Mouse (Mus musculus): Measurements from ENCODE around the gene Irf1.

Gene Irf1

DNA sequence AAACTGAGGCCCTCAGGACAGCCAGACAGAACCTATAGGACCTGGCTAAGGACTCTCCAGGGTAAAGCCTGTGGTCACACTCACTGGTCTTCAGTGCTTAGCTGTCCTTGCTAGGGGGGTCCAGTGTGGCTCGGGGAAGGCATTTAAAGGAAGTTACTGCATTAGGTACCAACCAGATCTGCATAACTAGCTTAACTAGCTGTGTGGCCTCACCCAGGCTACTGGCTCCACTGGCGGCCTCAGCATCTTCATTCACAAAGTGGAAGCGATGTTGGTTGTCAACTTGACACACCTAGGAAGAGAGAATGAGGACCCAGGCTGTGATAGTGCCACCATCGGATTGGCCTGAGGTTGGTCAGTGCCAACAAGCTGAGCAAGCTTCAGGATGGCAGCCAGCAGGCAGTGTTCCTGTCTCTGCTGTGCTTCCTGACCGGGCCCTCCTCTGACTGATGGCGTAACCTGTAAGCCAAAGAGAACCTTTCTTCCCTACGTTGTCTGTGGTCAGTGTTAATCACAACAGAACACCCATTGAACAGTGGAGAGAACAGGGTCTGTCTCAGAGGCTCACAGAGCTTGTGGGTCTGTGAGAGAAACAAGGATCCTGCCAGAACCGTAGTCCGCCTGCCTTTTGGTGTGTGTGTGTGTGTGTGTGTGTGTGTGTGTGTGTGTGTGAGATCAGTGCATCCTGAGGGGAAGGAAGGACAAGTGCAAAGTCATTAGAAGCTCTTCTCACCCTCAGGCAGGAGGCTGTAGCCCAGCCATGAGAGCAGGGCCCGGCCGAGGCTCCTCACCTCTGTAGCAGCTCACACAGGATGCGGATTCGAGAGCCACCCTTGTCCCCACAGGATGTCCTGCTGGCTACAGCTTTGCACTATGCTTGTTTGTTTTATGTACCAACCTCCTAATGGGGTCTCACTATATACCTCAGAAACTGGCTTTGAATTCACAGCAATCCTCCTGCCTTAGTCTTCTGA, 16.5 kb downstream of the Irf1 start:
- peak in 1 of 2 experiments; percentile 28 for DNase-seq

GRCm38 (mm10) chr11:53788196-53788595, 18.4 kb downstream of the Irf1 start:
- DNase-seq = no peak

- no peak for DNase-seq
Measured at GRCm38 (mm10) chr11:53789277-53789676, 19.5 kb downstream of the Irf1 start.

DNA sequence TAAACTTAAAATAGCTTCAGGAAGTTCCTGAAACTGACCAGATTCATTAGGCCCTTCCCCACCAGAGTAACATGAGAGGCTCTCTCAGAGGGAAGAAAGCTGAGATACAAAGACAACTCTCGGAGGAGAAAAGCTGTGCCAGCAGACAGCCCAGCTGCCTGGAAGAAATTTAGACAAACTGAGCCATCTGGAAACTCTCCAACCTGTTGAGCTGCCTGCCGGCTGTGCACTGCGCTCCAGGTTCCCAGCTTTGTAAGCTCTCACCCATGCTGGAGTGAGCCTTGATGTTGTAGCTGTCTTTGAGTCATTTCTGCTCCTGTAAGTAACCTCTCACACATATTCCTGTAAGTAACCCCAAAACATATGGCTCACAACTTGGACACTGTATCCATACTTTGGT, 23.2 kb downstream of the Irf1 start:
- DNase-seq = no peak

GRCm38 (mm10) chr11:53794015-53794414, 24.2 kb downstream of the Irf1 start:
- DNase-seq = peak; percentile 32 to 34

GRCm38 (mm10) chr11:53794671-53795557, 25.1 kb downstream of the Irf1 start:
- peak; percentile 76 to 82 for DNase-seq

GRCm38 (mm10) chr11:53795813-53796212, 26.0 kb downstream of the Irf1 start:
- DNase-seq = no peak

DNA sequence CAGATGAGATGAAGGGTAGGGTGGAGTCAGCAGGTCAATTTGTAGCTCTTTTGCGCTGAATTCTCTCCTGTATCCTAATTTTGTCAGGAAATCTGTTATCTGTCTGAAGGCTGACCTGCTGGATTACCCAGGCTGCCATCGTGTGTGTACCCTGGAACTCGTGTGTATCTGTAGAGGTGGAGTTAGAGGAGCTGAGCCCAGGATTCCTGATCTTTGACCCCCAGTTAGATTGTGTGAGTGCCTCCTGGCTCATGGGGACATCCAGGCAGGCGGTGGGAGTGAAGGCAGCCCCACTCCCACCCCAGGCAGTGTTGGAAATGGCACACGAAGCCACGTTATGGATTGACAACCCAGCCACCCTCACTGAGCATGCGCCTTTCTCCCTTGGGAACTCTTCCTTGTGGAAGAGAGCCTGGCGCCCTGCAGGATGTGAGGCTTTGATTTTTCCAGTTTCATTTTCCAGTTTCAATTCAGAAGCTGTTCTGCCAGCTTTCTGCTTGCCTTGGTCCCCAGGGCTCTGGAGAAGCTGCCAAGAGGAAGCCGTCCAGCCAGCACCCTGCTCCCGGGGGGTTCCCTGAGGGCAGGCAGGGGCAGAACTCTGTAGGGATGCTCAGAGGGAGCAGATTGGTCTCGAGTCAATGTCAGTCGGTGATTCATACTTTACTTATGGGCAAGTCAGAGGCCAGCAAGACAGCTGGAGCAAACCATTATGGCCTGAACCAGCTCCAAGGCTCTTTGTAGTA, 26.8 kb downstream of the Irf1 start:
- DNase-seq = no peak

DNA sequence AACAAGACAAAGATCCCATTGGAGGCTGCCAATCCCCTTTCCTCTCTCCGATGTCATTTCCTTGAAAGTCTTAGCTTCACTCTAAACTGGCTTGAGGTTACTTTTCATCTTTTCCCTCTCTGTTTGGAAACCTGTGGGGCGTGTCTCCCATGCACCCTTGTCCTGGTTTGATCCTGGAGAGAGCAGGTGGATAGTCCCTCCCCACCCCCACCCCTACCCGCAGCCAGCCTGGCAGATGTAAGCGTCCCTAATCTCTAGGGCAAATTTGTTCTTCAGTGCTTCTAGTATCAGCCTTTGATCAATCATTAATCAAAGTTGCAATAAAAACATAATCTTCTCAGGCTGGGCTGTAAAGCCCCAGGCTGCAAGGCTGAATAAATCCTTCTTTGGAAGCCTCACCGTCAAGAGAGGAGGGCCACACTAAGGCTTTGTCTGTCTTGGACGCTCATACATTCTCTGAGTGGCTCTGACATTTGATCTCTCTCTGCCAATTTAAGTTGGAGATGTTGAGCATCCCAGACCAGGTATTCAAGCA, 27.6 kb downstream of the Irf1 start:
- no peak for DNase-seq

DNA sequence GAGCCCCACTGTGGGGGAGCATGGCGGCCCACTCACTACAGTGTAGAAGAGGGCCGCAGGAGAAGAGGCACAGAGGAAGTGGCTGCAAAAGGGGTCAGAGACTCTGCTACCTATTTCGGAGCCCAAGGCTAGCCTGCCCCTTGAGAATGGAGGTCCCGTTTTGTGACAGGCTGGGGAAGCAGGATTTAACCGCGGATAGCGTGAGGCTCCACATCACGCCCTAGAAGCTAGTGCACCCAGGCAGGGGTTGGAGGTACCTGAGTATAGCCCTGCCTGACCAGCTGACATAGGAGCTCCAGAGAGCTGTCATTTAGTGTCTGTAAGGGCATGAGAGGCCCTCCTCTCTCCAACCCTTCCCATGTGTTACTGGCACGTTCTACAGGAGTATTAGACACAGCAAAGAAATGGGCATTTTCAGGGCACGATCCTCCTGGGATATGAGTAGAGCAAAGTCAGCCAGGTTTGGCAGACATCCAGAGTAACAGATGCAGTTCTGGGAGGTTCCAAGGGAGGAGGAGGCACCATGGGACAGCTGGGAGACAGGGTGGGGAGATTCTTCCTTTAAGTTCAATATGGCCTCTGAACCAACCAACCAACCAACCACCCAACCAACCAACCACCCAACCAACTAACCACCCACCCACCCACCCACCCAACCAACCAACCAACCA, 28.4 kb downstream of the Irf1 start:
- no peak for DNase-seq

DNA sequence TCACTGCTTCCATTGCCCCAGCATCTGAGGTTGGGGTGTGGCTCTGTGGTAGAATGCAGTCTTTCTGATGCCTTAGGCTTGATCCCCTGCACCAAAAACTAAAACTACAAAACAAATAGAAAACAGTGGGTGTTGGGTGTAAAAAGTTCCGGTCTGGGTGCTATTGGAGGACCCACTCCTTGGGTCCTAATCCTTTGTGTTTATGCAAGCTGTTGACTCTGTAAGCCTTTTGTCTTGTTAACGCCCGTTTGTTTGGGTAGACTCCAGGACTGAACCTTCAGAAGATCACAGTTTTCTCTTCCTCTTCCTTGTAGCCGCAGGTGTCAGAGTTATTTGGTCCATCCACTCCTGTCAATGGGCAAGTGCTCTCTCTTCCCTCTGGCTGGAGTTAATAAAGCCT, 30.2 kb downstream of the Irf1 start:
- DNase-seq = no peak

DNA sequence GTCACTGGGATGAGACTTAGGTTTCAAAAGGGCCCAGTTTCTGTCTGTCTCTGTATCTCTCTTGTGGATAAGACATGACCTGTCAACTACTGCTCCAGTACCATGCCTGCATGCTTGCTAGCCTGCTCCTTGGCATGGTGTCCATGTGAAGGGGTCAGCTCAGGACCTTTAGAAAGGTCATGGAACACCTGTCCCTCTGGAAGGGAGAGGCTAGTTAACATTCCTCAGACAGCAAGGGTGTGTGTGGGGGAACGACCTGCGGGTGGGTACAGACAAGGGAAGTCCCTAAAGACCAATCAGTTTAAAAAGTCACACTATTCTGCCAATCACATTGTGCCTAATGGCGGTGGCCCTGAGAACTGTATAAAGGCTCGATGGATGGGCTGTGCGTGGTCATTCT, 31.2 kb downstream of the Irf1 start:
- DNase-seq = no peak

DNA sequence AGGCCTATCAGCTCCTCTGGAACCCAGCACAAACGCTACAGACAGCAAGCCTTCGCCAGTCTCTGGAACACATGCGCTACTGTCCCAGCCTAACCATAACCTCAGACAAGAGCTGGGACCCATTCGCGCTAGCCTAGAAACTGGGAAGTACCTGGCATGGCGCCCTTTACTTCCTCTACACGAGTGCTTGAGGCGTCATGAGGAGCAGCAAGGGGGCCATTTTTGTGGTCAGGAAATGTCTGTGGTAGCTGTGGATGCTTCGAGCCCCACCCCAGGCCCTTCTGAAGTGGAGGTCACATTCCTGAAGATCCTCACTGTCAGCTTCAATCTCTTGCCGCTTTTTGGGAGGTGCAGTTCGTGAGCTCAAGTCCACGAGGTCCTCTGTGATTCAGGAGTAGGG, 33.3 kb downstream of the Irf1 start:
- no peak for DNase-seq

DNA sequence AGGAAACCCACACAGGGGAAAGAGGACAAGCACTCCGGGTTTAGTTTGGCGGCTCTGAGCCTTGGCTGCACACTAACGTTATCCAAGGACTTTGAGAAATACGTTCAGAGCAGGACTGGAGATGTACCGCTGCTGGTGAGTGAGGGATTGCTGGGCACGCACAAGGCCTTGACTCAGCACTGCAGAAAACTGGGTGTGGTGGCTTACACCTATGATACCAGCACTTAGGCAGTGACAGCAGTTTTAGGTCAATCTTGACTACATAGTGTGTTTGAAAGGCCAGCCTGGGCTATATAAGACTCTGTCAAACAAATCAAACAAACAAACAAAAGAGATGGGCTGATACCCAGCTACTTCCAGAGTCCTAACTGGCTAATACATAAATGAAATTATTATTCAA, 33.7 kb downstream of the Irf1 start:
- DNase-seq = no peak

GRCm38 (mm10) chr11:53804569-53805344, 34.9 kb downstream of the Irf1 start:
- no peak for DNase-seq

DNA sequence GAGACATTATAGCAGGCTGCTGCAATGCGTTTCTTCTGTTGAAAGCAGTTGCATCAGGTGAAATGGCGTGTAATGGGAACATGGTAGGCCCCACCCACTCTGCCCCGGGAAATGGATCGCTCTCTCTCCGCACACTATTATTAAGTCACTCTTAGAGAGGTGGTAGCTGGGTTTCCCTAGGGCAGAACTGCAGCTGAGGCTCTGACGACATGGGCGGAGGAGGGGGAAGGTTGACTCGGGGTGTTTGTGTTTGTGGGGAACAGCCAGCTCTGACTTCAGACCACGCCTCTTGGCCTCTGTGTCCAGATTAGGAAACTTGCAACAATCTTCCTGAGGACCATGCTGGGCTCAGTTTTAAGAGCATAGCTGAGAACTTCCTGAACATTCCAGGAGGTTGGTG, 36.0 kb downstream of the Irf1 start:
- no peak for DNase-seq

- no peak for DNase-seq
Measured at GRCm38 (mm10) chr11:53809354-53809753, 39.5 kb downstream of the Irf1 start.

GRCm38 (mm10) chr11:53810156-53810555, 40.3 kb downstream of the Irf1 start:
- no peak for DNase-seq

DNA sequence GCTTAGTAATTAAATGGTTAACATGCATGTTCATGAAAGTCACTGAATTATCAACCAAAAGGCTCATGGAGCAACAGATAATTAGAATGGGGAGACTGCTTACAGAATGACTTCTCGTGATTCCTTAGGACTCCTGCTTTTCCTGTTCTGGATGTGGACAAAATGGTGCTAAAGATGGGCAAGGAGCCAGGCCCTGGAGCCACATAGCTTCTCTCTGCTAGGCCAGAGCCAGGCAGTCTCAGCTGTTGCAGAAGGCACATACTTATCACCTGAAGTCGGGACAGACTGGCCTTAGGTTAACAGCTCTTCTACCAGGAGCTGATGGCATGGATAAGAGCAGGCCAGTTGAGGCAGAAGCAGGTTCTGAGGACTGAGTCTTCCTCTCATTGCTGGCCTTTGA, 40.9 kb downstream of the Irf1 start:
- no peak for DNase-seq

DNA sequence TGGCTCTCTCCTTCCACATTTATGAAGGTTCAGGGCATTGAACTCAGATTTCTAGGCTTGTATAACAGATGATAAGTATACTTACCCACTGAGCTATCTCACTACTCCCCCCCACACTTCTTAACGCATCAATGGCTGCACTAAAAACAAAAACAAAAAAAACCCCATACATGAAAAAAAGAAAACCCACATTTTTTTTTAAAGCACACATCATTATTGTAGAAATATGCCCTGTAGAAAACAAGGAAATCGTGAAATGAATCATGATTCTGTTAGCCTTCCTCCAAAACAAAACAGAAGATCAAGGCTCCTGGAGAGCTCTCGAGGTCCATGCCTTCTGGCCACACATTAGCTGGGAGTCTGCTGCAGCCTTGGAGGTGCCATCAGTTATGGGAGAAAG, 41.5 kb downstream of the Irf1 start:
- DNase-seq = no peak

All from thymus, postnatal 36 days (tissue).